Mouse (Mus musculus): ENCODE data around the gene Kmt2e.

The Kmt2e gene

DNA sequence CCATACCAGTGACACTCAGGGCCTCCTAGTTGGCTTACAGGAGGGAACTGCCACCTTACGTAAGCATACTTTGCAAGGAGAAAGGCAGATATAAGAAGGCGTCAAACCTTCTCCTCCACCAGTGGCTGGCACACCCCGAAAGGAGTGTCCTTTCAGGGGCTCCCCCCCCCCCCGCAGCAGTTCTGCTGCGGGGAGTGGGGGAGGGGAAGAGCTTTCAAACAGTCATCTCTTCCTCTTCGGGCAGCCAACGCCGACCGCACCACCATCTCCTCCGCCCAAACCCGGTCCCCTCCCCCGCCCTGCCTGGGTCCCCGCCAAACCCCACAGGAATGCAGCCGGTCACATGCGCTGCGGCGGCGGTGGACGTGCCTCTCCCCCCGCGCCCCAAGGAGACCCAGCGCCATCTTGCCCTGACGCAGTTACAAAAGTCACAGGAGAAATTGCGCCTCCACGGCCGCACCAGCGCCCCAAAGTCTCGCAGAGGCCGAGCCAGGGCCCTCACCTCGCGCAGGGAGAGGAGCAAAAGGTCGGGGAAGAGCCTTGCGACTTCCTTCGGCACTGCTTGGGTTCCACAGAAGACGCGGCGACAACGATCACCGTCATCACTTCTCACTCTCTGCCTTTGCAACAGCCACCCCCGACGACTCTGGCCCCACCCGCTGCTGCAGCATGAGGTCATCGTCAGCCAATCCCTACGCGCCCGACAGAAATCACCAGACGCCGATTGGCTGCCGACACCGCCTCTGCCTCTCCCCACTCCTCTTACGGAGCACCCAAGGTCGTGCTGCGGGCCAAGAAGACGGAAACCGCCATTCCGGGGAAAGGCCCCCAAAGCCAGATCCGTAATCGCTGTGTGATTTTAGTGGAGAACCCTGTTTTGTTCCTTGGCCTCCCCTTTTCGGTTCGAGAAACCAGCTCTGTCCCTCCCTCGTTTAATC, 1.3 kb upstream of the Kmt2e start:
- DNase-seq (ENCODE audit: low read depth) = peak; percentile 98

DNA sequence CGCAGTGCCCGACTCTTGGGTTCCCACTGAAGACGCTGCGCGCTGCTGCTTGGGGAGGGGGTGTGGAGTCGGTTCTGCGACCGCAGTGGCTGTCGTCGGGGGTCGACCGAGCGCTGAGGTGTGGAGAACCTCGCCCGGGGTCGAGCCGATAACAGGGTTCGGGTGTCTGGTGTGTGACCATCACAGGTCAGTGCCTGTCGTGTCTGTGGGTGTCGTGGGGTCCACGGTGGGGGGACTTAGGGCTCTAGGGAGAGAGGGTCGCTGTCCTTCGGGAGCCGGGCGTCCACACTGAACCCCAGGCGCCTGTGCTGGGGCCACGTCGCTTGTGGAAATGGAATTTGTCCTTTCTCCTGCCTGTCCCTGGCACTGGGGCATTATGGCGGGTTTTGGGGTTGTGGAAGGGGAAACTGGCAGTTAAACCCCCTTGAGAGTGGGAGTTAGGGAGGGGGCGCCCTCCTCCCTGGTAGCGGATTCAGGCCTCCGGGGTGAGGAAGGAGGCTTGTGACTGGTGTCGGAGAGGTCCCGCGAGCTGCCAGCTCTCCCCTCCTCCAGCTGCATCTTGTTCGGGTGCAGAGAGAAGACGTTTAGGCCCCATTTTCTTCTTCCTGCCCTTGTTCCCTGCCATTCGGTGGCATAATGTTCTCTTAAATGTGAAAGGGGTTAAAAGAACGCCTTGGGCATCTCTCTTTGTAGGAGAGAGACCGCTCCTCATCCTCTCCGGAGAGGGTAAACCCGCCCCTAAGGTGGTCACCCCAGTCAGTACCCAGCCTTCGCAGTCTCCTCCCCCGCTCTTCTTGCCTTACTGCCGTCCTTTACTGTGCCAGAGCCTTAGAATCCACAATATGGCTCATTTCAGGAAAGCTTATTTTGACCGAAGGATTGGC, 599 bp downstream of the Kmt2e start:
- DNase-seq (ENCODE audit: low read depth) = peak; percentile 85

GRCm38 (mm10) chr5:23435482-23436125, 1.4 kb downstream of the Kmt2e start:
- peak; percentile 72 for DNase-seq (ENCODE audit: low read depth)

- peak; percentile 47 for DNase-seq (ENCODE audit: low read depth)
Observed at GRCm38 (mm10) chr5:23436735-23437134, 2.5 kb downstream of the Kmt2e start.

DNA sequence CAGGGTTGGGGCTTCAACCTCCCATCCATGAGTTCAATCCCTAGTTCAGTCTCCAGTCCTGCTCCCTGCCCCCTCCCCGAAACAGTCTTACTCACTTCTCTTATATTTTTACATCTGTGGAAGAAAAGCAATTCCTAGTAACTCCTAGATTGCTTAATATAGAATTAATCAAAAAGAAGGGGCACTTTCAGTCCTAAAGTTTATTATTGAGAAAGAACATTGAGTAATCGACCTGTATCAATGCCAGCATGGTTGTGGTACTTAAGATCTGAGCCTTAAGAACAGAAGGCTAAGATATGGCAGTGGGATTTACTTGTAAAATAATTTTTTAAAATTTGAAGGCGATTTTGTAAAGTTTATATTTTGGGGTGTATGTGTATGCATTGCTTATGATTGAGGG, 5.6 kb downstream of the Kmt2e start:
- no peak for DNase-seq (ENCODE audit: low read depth)

- no peak for DNase-seq (ENCODE audit: low read depth)
Observed at GRCm38 (mm10) chr5:23440572-23440971, 6.3 kb downstream of the Kmt2e start.

DNA sequence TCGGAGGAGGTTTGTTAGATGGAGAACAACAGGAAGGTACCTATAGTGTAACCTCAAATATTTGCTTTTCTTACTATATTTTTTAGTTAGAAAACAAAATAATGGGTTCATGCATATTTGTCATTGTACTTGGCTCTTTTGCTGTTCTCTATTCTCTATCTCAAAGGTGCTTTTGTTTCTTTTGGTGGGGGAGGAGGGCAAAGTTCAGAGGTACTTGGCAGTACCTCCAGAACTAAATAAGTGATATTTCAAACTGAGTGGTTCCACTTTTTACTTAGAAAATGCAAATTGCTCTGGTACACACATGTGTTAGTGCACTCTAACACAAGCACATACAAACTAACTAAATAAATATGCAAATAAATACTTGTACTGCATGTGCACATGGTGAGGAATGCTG, 7.7 kb downstream of the Kmt2e start:
- DNase-seq (ENCODE audit: low read depth) = no peak

GRCm38 (mm10) chr5:23444411-23444810, 10.2 kb downstream of the Kmt2e start:
- DNase-seq (ENCODE audit: low read depth) = no peak

GRCm38 (mm10) chr5:23453561-23453960, 19.3 kb downstream of the Kmt2e start:
- peak; percentile 70 for DNase-seq (ENCODE audit: low read depth)

GRCm38 (mm10) chr5:23461688-23462087, 27.4 kb downstream of the Kmt2e start:
- no peak for DNase-seq (ENCODE audit: low read depth)

DNA sequence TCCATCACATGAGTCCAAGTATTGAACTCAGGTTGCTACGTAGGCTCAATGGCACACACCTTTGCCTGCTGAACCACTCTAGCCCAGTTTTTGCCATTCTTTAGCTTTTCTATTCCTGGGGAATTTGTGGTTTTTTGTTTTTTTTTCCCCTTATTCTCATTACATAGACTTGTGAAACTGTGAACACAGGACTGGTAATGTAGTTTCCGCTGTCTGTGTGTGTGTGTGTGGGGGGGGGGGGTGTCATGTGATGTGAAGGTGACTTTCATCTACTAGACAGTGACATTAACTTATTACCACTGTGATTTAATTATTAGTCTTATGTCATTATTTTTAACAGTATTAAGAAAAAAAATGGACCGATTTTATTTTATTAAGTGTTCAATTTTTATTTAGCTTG, 30.0 kb downstream of the Kmt2e start:
- no peak for DNase-seq (ENCODE audit: low read depth)

DNA sequence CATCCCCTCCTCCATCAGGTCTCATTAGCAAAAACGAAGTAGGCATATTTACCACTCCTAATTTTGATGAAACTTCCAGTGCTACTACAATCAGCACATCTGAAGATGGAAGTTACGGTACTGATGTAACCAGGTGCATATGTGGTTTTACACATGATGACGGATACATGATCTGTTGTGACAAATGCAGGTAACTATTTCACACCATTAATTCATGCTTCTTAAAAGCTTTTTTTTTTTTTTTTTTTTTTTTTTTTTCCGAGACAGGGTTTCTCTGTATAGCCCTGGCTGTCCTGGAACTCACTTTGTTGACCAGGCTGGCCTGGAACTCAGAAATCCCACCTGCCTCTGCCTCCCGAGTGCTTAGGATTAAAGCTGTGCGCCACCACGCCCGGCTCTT, 30.5 kb downstream of the Kmt2e start:
- DNase-seq (ENCODE audit: low read depth) = no peak

GRCm38 (mm10) chr5:23466546-23466945, 32.3 kb downstream of the Kmt2e start:
- no peak for DNase-seq (ENCODE audit: low read depth)

DNA sequence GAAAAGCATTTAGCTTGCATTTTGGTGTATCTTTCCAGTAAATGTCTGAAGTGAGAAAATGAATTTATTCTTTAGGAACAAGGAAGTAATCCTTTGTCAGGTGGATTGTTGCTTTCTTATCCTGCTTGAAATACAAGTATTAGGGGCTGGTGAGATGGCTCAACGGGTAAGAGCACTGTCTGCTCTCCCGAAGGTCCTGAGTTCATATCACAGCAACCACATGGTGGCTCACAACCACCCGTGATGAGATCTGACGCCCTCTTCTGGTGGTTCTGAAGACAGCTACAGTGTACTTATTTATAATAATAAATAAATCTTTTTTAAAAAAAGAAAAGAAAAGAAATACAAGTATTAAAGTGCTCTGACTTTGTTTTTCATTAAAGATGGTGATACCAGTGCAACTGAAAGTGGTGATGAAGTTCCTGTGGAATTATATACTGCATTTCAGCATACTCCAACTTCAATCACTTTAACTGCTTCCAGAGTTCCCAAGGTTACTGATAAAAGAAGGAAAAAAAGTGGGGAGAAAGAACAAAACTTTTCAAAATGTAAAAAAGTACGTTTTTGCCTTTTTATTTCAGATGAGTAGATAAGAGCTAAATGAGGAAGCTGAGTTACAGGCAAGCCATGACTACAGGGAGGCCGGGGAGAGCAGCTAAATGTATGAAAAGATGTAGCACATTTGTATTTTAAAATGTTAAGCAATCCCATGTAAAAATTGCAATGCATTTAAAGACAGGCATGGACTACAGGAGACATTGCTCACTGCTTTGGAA, 39.0 kb downstream of the Kmt2e start:
- DNase-seq (ENCODE audit: low read depth) = peak; percentile 65

- DNase-seq (ENCODE audit: low read depth) = no peak
Observed at GRCm38 (mm10) chr5:23483811-23484210, 49.6 kb downstream of the Kmt2e start.

- DNase-seq (ENCODE audit: low read depth) = no peak
Observed at GRCm38 (mm10) chr5:23489231-23489630, 55.0 kb downstream of the Kmt2e start.

DNA sequence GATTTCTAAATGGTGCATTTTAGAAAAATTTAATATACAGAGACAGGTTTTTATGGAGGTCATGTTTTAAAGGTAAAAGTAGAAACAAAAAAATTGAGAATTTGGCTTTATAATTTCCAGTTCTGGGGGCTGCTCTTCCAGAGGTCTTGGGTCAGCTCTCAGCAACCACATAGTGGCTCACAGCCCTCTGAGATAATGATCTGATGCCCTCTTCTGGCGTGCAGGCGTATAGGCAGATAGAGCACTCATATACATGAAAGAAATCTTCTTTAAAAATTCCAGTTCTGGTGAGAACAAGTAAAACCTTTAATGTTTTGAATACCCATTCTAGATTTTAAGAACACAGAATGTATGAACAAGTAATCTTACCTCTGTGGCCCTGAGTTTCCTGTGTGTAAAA, 56.6 kb downstream of the Kmt2e start:
- DNase-seq (ENCODE audit: low read depth) = peak; percentile 58

DNA sequence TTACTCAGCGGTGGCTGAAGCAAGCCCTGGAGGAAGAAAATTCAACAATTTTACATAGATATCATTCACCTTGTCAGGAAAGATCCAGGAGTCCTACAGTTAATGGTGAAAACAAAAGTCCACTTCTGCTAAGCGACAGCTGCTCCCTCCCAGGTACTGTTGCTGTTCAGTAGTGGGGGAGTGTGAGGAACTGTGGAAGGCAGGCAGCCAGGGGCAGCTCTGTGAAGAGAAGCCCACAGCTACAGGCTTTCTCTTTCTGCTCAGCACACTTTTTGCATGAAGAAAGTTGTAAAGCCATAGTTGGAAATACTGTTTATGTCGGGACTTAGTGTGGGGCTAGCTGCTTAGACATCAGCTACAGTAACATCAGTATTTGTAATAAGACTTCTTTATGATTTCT, 62.2 kb downstream of the Kmt2e start:
- DNase-seq (ENCODE audit: low read depth) = no peak

- no peak for DNase-seq (ENCODE audit: low read depth)
Observed at GRCm38 (mm10) chr5:23496933-23497332, 62.7 kb downstream of the Kmt2e start.

GRCm38 (mm10) chr5:23497920-23498319, 63.7 kb downstream of the Kmt2e start:
- no peak for DNase-seq (ENCODE audit: low read depth)

- DNase-seq (ENCODE audit: low read depth) = no peak
Observed at GRCm38 (mm10) chr5:23499257-23499656, 65.0 kb downstream of the Kmt2e start.

- DNase-seq (ENCODE audit: low read depth) = no peak
Observed at GRCm38 (mm10) chr5:23500715-23501114, 66.5 kb downstream of the Kmt2e start.

Measured in induced T-regulatory cell, adult 2 months (primary cell).